Mouse (Mus musculus): ENCODE data around the gene Eva1c. TPM values are rescaled to one million over a fixed set of nuclear protein-coding genes. Genes with fewer than 3 reads are reported as not detected.

Eva1c gene
- polyA plus RNA-seq, 1 experiment from 2014 or later = 0.25 TPM

GRCm38 (mm10) chr16:90798446-90798845 is 28.1 kb upstream of the Eva1c start:
- Histone ChIP-seq H3K9me3 (ENCODE audit: control insufficient read depth, low read length) (no peaks in the 10 kb centered on the region), H3K27ac (ENCODE audit: low read depth, low read length) (no peak overlapping the region), H3K27me3 (replicated peaks; ENCODE audit: control insufficient read depth, insufficient read depth, low read length) (no peaks in the 10 kb centered on the region), H3K4me1 (replicated peaks; ENCODE audit: control insufficient read depth, insufficient read depth, low read length) (no peaks in the 10 kb centered on the region), H3K9ac (ENCODE audit: low read depth, low read length) (no peak overlapping the region), H3K4me3 (ENCODE audit: low read depth, low read length) (no peak overlapping the region), H3K36me3 (ENCODE audit: control insufficient read depth, insufficient read depth, low read length) (peaks cover 20% of the 10 kb centered on the region), H3K4me2 (no peak overlapping the region)
- ATAC-seq (replicated peaks; ENCODE audit: low FRiP score) (no peak), DNase-seq (ENCODE audit: low spot score) (no peak)
- 81% methylated on average over 8 of the region's 8 CpGs for WGBS

DNA sequence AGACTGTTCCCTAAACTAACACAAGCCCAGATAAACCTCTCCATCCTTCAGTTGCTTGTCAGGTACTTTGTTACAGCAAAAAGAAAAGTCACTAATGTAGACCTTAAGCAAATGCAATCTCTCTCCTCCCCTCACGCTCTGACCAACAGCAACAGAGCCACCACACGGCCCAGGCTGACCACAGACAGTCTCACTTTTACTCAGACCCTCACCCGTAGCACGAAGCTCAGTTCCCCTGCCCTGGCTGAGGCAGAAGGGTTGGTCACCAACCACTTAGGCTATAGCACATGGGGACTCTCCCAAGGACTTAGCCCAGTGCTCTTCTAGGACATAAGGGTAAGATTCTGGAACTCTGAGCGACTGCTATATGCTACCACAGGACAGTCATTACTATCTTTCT is 27.7 kb upstream of the Eva1c start:
- no peak overlapping the region for H3K9ac ChIP-seq (ENCODE audit: low read depth, low read length)
- 87% methylated on average over 5 of the region's 5 CpGs for WGBS
- no peak overlapping the region for H3K4me3 ChIP-seq (ENCODE audit: low read depth, low read length)
- H3K4me2 ChIP-seq = no peak overlapping the region
- H3K9me3 ChIP-seq (ENCODE audit: control insufficient read depth, low read length) = no peaks in the 10 kb centered on the region
- no peak overlapping the region for H3K27ac ChIP-seq (ENCODE audit: low read depth, low read length)
- no peaks in the 10 kb centered on the region for H3K27me3 ChIP-seq (replicated peaks; ENCODE audit: control insufficient read depth, insufficient read depth, low read length)
- DNase-seq (ENCODE audit: low spot score) (no peak), ATAC-seq (replicated peaks; ENCODE audit: low FRiP score) (no peak)
- H3K4me1 ChIP-seq (replicated peaks; ENCODE audit: control insufficient read depth, insufficient read depth, low read length) = no peaks in the 10 kb centered on the region
- H3K36me3 ChIP-seq (ENCODE audit: control insufficient read depth, insufficient read depth, low read length) = peaks cover 19% of the 10 kb centered on the region

GRCm38 (mm10) chr16:90799840-90800239 is 26.7 kb upstream of the Eva1c start:
- ATAC-seq (replicated peaks; ENCODE audit: low FRiP score) (no peak), DNase-seq (ENCODE audit: low spot score) (no peak)
- Histone ChIP-seq H3K4me3 (ENCODE audit: low read depth, low read length) (no peak overlapping the region), H3K9ac (ENCODE audit: low read depth, low read length) (no peak overlapping the region), H3K27me3 (replicated peaks; ENCODE audit: control insufficient read depth, insufficient read depth, low read length) (no peaks in the 10 kb centered on the region), H3K4me1 (replicated peaks; ENCODE audit: control insufficient read depth, insufficient read depth, low read length) (no peaks in the 10 kb centered on the region), H3K4me2 (no peak overlapping the region), H3K9me3 (ENCODE audit: control insufficient read depth, low read length) (no peaks in the 10 kb centered on the region), H3K27ac (ENCODE audit: low read depth, low read length) (no peak overlapping the region), H3K36me3 (ENCODE audit: control insufficient read depth, insufficient read depth, low read length) (peaks cover 26% of the 10 kb centered on the region)
- WGBS = 90% methylated on average over 10 of the region's 10 CpGs

- Histone ChIP-seq H3K4me3 (ENCODE audit: low read depth, low read length) (no peak overlapping the region), H3K9me3 (ENCODE audit: control insufficient read depth, low read length) (no peaks in the 10 kb centered on the region), H3K4me2 (no peak overlapping the region), H3K36me3 (ENCODE audit: control insufficient read depth, insufficient read depth, low read length) (peaks cover 25% of the 10 kb centered on the region), H3K4me1 (replicated peaks; ENCODE audit: control insufficient read depth, insufficient read depth, low read length) (peaks cover 6% of the 10 kb centered on the region; the same call in 1 of the 2 replicates), H3K27ac (ENCODE audit: low read depth, low read length) (no peak overlapping the region), H3K9ac (ENCODE audit: low read depth, low read length) (no peak overlapping the region), H3K27me3 (replicated peaks; ENCODE audit: control insufficient read depth, insufficient read depth, low read length) (no peaks in the 10 kb centered on the region)
- DNase-seq (ENCODE audit: low spot score) (no peak), ATAC-seq (replicated peaks; ENCODE audit: low FRiP score) (no peak)
- WGBS = 91% methylated on average over 5 of the region's 5 CpGs
These were observed 25.3 kb upstream of the Eva1c start for GRCm38 (mm10) chr16:90801251-90801650.

DNA sequence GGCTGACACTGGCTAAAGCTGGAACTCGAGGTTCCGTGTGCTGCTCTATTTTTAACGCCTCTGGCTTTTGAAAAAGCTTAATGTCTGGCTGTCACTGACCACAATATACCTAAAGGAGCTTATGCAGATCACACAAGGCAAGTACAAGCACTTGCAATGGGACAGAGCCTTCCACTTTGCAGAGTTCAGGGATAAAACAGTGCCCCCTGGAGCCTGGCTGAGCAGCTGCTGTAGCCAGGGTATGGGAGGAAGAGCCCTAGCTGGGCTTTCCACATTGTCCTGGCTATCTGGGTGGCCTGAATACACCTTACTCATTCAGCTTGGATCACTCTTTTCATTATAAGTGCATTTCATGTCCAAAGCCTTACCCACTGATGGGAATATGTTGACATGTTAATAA is 24.6 kb upstream of the Eva1c start:
- no peak overlapping the region for H3K4me3 ChIP-seq (ENCODE audit: low read depth, low read length)
- no peaks in the 10 kb centered on the region for H3K27me3 ChIP-seq (replicated peaks; ENCODE audit: control insufficient read depth, insufficient read depth, low read length)
- no peak overlapping the region for H3K27ac ChIP-seq (ENCODE audit: low read depth, low read length)
- no peak overlapping the region for H3K9ac ChIP-seq (ENCODE audit: low read depth, low read length)
- H3K4me2 ChIP-seq = no peak overlapping the region
- peaks cover 24% of the 10 kb centered on the region for H3K36me3 ChIP-seq (ENCODE audit: control insufficient read depth, insufficient read depth, low read length)
- H3K4me1 ChIP-seq (replicated peaks; ENCODE audit: control insufficient read depth, insufficient read depth, low read length) = peaks cover 8% of the 10 kb centered on the region; the same call in 1 of the 2 replicates
- WGBS = 88% methylated on average over 3 of the region's 3 CpGs
- ATAC-seq (replicated peaks; ENCODE audit: low FRiP score) (0 out of 2 replicates have a peak, but pooled peaks have one; percentile 36), DNase-seq (ENCODE audit: low spot score) (no peak)
- no peaks in the 10 kb centered on the region for H3K9me3 ChIP-seq (ENCODE audit: control insufficient read depth, low read length)

GRCm38 (mm10) chr16:90804466-90804865 is 22.1 kb upstream of the Eva1c start:
- no peak overlapping the region for H3K9ac ChIP-seq (ENCODE audit: low read depth, low read length)
- no peak overlapping the region for H3K4me2 ChIP-seq
- H3K4me1 ChIP-seq (replicated peaks; ENCODE audit: control insufficient read depth, insufficient read depth, low read length) = peaks cover 8% of the 10 kb centered on the region; the same call in 1 of the 2 replicates
- no peak for ATAC-seq (replicated peaks; ENCODE audit: low FRiP score)
- H3K36me3 ChIP-seq (ENCODE audit: control insufficient read depth, insufficient read depth, low read length) = peaks cover 19% of the 10 kb centered on the region; the same call in 1 of the 2 replicates
- WGBS = 92% methylated on average over 5 of the region's 5 CpGs
- no peaks in the 10 kb centered on the region for H3K27me3 ChIP-seq (replicated peaks; ENCODE audit: control insufficient read depth, insufficient read depth, low read length)
- no peak overlapping the region for H3K4me3 ChIP-seq (ENCODE audit: low read depth, low read length)
- H3K27ac ChIP-seq (ENCODE audit: low read depth, low read length) = no peak overlapping the region
- no peak for DNase-seq (ENCODE audit: low spot score)
- no peaks in the 10 kb centered on the region for H3K9me3 ChIP-seq (ENCODE audit: control insufficient read depth, low read length)

GRCm38 (mm10) chr16:90809975-90810715 is 16.4 kb upstream of the Eva1c start, which contains the start of gene Urb1:
Gene Urb1 (minus strand): TSS chr16:90810413.
- Histone ChIP-seq H3K27me3 (replicated peaks; ENCODE audit: control insufficient read depth, insufficient read depth, low read length) (no peaks in the 10 kb centered on the region), H3K36me3 (ENCODE audit: control insufficient read depth, insufficient read depth, low read length) (peaks cover 3% of the 10 kb centered on the region; the same call in 1 of the 2 replicates), H3K4me1 (replicated peaks; ENCODE audit: control insufficient read depth, insufficient read depth, low read length) (peaks cover 8% of the 10 kb centered on the region), H3K9me3 (ENCODE audit: control insufficient read depth, low read length) (no peaks in the 10 kb centered on the region), H3K27ac (ENCODE audit: low read depth, low read length) (peak within 1 kb of the TSS; percentile 82), H3K4me3 (ENCODE audit: low read depth, low read length) (peak within 1 kb of the TSS; percentile 93), H3K4me2 (peak within 1 kb of the TSS; percentile 83), H3K9ac (ENCODE audit: low read depth, low read length) (peak within 1 kb of the TSS; percentile 74)
- under 1% methylated on average over 47 of the region's 47 CpGs for WGBS
- DNase-seq (ENCODE audit: low spot score) (peak; percentile 99), ATAC-seq (replicated peaks; ENCODE audit: low FRiP score) (peak; percentile 93)

DNA sequence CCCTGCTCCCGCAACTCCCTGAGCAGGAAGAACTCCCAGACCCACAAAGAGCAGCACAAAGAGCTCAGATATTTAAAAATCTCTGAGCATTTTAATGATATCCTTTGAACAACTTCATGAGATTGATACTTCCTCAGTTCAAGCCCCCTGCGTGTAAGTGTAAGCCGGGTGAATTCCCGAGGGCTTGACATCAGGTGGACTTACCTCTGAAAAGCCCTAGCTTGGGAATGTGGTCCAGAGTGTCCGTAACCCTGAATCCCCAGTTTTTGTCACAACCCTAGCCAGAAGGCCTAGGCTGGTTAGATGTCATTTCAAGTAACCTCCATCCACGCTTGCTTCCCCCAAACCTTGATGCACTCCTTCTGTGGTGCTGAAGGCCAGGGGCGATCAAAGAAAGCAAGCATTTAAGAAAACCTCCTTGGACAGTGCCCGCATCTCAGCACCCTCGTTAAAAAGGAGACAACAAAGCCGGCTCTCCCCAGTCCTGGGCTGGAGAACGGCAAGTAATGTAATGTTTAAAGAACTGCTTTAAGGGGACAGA is 15.7 kb upstream of the Eva1c start:
- peak overlapping the region; percentile 83 for H3K4me2 ChIP-seq
- no peaks in the 10 kb centered on the region for H3K27me3 ChIP-seq (replicated peaks; ENCODE audit: control insufficient read depth, insufficient read depth, low read length)
- H3K36me3 ChIP-seq (ENCODE audit: control insufficient read depth, insufficient read depth, low read length) = no peaks in the 10 kb centered on the region
- H3K9me3 ChIP-seq (ENCODE audit: control insufficient read depth, low read length) = no peaks in the 10 kb centered on the region
- H3K27ac ChIP-seq (ENCODE audit: low read depth, low read length) = 0 out of 2 replicates have a peak overlapping the region, but pooled peaks have one; percentile 82
- peaks cover 6% of the 10 kb centered on the region for H3K4me1 ChIP-seq (replicated peaks; ENCODE audit: control insufficient read depth, insufficient read depth, low read length)
- WGBS = 54% methylated on average over 11 of the region's 11 CpGs
- DNase-seq (ENCODE audit: low spot score) = no peak
- H3K9ac ChIP-seq (ENCODE audit: low read depth, low read length) = no peak overlapping the region
- H3K4me3 ChIP-seq (ENCODE audit: low read depth, low read length) = peak overlapping the region; percentile 93
- ATAC-seq (replicated peaks; ENCODE audit: low FRiP score) = peak; percentile 6

Measured in liver, embryonic 11.5 days (tissue).